Mouse (Mus musculus) layer of hippocampus, postnatal 25 days (tissue): ENCODE measurements at regions not wholly inside any gene's neighbourhood (a gene's known extent, or its start where the extent isn't known, plus 50 kb on each side); places are given as distances from the start of the nearest gene placed in this dataset.
A peak's percentile ranks its signal among the peaks of the same experiment; 100 is the strongest.

Source experiments
- DNase-seq, 2 experiments: peaks; one replicate each; pipeline ENCODE4 v3.0.0; 2022; ENCODE audit warnings: mixed read lengths in 2 of 2, low spot score in 1 of 2; ENCODE audit errors: extremely low spot score in 1 of 2

DNA sequence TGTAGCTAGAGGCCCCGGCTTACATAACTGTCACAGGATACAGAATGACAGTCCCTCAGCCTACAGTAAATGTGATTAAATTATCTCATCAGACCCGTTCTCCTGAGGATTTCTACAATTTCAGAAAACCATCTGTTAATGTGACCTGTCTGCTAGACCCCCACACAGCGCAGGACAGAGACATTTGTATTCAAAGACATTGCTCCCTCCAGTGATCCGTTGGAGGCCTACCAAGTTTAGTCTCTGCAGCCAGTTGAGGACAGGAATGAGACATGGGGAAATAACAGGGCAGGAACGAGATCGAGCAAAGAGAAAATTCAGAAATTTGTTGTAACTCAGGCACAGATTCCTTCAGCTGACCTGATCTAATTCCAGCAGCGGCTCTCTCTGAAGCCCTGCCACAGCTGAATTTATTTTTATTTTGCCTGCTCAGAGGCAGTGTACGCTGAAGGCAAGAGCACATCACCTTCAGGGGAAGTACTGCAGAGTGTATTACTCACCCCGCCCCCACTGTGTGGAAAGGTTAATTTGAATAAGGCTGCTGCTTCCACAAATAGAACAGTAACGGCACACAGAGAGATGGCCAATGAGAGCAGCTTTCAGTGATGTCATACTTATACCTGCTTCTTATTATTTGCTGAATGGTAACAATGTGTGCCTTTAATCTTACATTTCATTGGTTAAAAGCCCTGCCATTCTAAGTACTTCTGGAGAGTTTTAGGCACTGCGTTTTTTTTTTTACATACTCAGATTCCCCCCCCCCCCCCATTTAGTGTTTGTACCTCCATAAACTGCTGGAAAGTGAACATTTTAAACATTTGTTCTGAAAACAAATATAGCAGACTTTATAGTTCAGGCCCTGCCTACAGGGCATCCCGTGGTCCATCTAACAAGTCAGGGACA is 176.9 kb upstream of the Klf12 start:
- peak; percentile 36 to 56 for DNase-seq

- DNase-seq, result no peak
Observed at GRCm38 (mm10) chr14:100459601-100460290, 175.3 kb upstream of the Klf12 start.

- DNase-seq, result peak; percentile 67 to 76
Observed at GRCm38 (mm10) chr14:100458727-100459447, 174.4 kb upstream of the Klf12 start.

- DNase-seq, result peak in 1 of 2 experiments; percentile 21
Observed at GRCm38 (mm10) chr14:100457870-100458726, 173.6 kb upstream of the Klf12 start.

DNA sequence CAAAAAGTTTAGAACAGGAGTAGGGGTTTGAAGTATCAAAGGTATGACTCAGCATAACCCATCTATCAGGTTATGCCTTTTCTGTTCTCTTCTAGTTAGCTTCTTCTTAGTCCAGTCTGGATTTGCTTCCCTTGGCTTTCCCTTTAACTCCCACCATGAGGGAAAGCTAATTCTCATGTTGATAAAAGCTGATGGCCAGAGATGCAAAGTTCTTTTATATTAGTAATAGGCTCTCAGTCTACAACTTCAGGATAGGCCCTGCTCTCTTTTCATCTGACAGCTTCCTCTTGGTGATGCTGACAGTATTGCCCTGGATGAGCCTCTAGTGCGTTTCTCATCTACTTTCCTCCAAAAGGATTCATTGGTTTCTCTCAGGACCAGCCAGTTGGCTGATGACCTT is 161.7 kb upstream of the Klf12 start:
- no peak for DNase-seq

- no peak for DNase-seq
Observed at GRCm38 (mm10) chr14:100444848-100445247, 160.4 kb upstream of the Klf12 start.

DNA sequence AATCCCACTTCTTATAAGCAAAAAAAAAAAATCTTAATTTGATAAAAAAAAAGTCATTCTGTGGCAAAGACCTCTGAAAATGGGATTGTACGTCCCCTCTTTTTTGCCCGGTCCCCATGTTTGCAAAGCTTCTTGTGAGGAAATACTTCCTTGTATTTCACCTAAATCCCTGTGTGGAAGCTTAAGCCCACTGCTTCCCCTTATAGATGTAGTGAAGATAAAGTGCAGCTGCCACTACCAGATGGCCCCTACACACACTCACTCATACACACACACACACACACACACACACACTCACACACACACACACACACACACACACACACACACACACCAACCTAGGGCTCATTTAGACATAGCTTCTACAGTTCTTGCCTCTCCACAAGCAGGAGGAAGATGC is 159.6 kb upstream of the Klf12 start:
- no peak for DNase-seq

- no peak for DNase-seq
Observed at GRCm38 (mm10) chr14:100437552-100437951, 153.1 kb upstream of the Klf12 start.

DNA sequence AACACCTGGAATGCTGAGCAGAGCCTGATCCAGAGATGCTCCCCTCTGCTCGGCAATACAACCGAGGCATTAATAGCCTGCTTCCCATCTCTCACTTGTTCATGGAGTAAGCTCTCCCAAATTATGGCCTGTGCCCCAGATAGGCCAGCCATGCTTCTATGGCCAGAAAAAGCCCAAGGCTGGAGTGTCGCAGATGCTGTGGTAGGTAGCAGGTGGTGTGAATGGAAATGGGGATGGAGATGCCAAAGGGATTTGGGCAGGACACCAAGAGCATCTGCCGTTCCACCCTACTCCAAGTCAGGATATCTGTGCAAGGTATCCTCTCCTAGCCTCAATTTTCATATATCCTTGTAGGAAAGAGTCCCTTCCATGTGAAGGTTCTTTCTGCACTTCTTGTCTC is 145.2 kb upstream of the Klf12 start:
- DNase-seq, result no peak

GRCm38 (mm10) chr14:100426399-100426798 is 141.9 kb upstream of the Klf12 start:
- DNase-seq, result no peak

GRCm38 (mm10) chr14:100423790-100424189 is 139.3 kb upstream of the Klf12 start:
- no peak for DNase-seq

DNA sequence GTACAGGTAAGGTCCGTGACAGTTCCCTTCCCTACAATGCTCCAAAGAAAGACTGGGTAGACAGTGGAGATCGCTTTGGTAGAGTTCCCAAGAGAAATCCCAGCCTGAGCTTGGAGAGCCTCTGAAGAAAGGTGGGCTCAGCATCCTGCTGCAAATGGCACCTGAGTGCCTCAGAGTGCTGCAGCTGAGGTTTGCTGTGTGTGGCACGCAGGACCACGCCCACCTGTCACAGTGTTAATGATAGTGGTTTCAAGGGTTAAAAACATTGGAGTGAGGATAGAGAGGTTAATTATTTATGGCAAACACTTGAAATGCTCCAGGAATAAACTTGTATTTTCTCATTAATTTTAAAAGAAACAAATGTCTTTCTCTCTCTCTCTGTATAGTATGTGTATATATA is 137.2 kb upstream of the Klf12 start:
- DNase-seq, result no peak

- DNase-seq, result no peak
Observed at GRCm38 (mm10) chr14:100415099-100415498, 130.6 kb upstream of the Klf12 start.

DNA sequence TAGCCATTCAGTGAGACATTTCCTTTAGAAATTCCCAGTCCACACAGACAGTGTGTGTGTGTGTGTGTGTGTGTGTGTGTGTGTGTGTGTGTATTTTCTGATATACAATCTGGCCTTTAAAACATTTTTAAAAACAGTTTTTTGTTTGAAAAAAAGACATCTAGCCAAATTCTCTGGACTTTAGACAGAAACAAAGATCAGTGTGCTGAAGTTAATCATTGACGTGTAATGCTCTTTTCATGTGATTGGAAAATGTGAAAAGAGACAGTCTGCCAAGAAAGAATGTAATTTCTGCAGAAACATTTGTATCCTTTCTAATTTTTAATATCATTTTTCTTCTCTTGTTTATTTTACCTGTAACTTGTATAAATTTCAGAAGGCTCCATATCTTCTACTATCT is 127.7 kb upstream of the Klf12 start:
- DNase-seq, result no peak

DNA sequence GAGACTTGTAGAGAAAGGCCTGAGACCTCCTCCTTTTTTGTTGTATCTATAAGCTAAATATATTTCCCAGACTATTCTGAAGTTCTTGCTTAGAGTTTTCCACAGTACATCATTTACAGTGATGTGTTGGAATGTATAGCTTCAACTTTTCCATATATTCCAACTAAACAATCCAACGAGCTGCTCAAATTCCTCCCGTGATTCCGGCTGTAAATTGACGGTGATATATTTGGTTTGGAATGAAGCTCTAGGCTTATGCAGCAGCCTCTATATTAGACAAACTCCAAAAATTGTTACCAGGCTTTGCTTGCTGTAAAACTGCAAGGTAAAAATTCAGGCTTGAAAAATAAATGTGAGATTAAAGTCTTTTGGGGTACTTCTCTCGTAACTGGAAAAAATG is 112.7 kb upstream of the Klf12 start:
- DNase-seq, result no peak

- no peak for DNase-seq
Observed at GRCm38 (mm10) chr14:100375218-100375983, 90.9 kb upstream of the Klf12 start.

GRCm38 (mm10) chr14:100374494-100375217 is 90.2 kb upstream of the Klf12 start:
- peak; percentile 21 to 40 for DNase-seq

- DNase-seq, result no peak
Observed at GRCm38 (mm10) chr14:100366234-100366864, 81.9 kb upstream of the Klf12 start.
